ENCODE assay signal across 24 mouse cellular contexts in genomic region chr19:46803732-46804131, GRCm38 (mm10).
"Had no signal": no experiment of that assay in that cellular context is flagged by ENCODE, and none has a peak within 500 bp of the region (broad histone marks: within the 10 kb centered on the region; RNA-seq: fewer than 3 reads in every experiment).

No protein-coding gene starts in this region.

- H3K9me3 ChIP-seq: limb, embryonic 12.5 days; liver, embryonic 12.5 days; liver, embryonic 15.5 days; lung, embryonic 15.5 days; megakaryocyte, embryonic 14.5 days; midbrain, embryonic 15.5 days; neural tube, embryonic 13.5 days; stomach, embryonic 15.5 days had no signal

- H3K4me1 ChIP-seq: limb, embryonic 12.5 days; megakaryocyte, embryonic 14.5 days; stomach, embryonic 15.5 days had no signal

- H3K4me3 ChIP-seq: left cerebral cortex, adult 2 months; limb, embryonic 12.5 days; liver, embryonic 12.5 days; liver, embryonic 15.5 days; lung, embryonic 15.5 days; megakaryocyte, embryonic 14.5 days; midbrain, embryonic 15.5 days; neural tube, embryonic 13.5 days; stomach, embryonic 15.5 days had no signal

- H3K9ac ChIP-seq: limb, embryonic 12.5 days; liver, embryonic 12.5 days; liver, embryonic 15.5 days; lung, embryonic 15.5 days; midbrain, embryonic 15.5 days; neural tube, embryonic 13.5 days; stomach, embryonic 15.5 days had no signal

- ATAC-seq: inflammation-experienced regulatory T-cells, adult 6 months; intestine, embryonic 16.5 days; liver, embryonic 12.5 days; midbrain, embryonic 15.5 days had no signal

- H3K27ac ChIP-seq: left cerebral cortex, adult 2 months; limb, embryonic 12.5 days; liver, embryonic 12.5 days; liver, embryonic 15.5 days; midbrain, embryonic 15.5 days; neural tube, embryonic 13.5 days; stomach, embryonic 15.5 days had no signal

- H3K27me3 ChIP-seq: liver, embryonic 15.5 days; lung, embryonic 15.5 days; midbrain, embryonic 15.5 days; neural tube, embryonic 13.5 days; stomach, embryonic 15.5 days had no signal

- H3K36me3 ChIP-seq: limb, embryonic 12.5 days; liver, embryonic 12.5 days; liver, embryonic 15.5 days; lung, embryonic 15.5 days; midbrain, embryonic 15.5 days; neural tube, embryonic 13.5 days; stomach, embryonic 15.5 days had no signal

- DNase-seq: kidney, adult 18-20 months; kidney, postnatal 10 days; kidney, postnatal 36 days; layer of hippocampus, postnatal 36 days; liver; lung, adult 18-20 months; lung, postnatal 10 days; lung, postnatal 36 days; right cerebral cortex, postnatal 25 days; spleen, adult 18-20 months; thymus, adult 18-20 months; thymus, postnatal 36 days had no signal

- H3K4me2 ChIP-seq: limb, embryonic 12.5 days; liver, embryonic 12.5 days; liver, embryonic 15.5 days; lung, embryonic 15.5 days; midbrain, embryonic 11.5 days; midbrain, embryonic 15.5 days; neural tube, embryonic 13.5 days; stomach, embryonic 15.5 days had no signal
